Mouse (Mus musculus): ENCODE results near the gene Myd88.

Gene Myd88

DNA sequence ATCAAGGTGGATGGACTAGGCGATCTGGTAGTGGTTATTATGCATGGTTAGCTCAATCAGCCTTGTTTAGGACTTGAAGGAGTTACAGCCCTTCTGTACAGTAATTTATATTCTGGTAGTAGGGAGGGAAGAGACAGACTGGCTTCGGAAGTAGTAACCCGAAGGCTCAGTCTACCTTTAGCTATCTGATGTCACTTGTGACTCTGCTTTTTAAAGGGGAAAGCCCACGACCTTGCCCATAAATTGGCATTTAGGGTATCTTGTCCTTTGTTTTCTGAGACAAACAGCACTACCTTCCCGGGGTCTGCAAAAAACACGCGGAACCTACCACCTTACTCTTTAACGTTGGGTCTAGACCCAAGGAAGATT is 1.0 kb downstream of the Myd88 start:
- in situ Hi-C loops (cut with MboI, MseI) = no loop called here

DNA sequence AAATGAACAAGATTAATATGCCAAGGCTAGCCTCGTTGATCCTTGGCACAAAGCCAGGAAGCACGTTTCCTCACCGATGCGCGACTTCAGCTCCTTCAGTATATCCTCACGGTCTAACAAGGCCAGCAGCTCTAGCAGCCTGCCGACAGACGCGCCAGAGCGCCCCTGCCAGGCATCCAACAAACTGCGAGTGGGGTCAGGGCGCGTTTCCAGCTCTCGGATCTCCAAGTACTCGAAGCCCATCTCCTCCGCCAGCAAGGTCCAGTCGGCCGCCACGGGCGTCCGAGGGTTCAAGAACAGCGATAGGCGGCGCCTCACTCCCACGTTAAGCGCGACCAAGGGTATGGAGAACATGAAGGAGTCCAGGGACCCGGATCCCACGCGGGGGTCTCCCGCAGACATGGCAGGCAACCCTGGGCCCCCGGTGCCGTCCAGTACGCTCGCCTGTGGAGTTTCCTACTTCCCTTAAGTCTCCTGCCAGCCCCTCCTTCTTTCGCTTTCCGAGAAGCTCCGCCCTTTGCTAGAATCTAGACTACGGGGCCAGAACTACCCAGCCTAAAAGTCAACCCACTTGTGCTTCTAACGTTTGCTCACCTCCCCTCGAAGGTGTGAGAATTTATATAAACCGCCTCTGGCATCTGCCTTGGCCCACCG is 1.5 kb downstream of the Myd88 start, which contains the start of gene Acaa1a:
TSS of gene Acaa1a (plus strand) at position 119 of the 654 bp plus-strand sequence.
- in situ Hi-C loops (cut with MboI, MseI) = loop anchor here (10.0 kb wide), 1 partner anchor 1225 kb away; no protein-coding TSS in a partner anchor

DNA sequence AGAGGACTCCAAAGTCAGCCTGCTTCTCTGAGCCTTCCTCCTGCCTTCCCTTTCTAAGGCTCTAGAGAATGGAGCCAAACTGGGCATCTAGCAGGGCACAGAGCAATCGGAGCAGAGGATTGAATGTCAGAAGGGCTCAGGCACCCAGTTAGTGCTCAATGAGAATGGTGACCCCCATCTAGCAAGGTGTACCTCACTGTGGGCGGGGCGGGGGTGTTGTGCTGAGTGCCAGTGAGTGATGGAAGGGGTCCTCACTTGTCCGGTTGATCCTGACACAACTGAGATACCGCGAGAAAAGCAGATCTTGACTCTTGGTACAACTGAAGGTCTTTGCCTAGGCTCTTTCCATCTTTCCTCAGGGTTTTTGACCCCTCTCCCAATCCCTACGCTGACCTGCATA is 2.1 kb downstream of the Myd88 start:
- in situ Hi-C loops (cut with MboI, MseI) = loop anchor here (10.0 kb wide), 1 partner anchor 1226 kb away; no protein-coding TSS in a partner anchor

DNA sequence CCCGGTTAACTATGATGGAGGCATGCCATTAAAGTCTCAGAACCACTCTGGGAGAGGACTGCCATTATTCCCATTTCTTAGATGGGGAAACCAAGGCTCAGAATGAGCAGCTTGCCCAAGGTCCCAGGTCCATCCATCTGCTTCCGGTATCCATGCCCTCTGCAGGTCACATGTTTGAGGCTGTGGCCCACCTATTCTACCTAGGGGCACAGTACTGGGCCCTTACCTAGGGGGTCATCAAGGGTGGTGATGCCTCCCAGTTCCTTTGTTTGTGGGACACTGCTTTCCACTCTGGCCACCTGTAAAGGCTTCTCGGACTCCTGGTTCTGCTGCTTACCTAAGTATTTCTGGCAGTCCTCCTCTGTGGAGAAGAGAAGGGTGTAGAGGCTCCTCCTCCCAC is 2.9 kb downstream of the Myd88 start:
- in situ Hi-C loops (cut with MboI, MseI) = loop anchor here (10.0 kb wide), 1 partner anchor 1226 kb away; no protein-coding TSS in a partner anchor

DNA sequence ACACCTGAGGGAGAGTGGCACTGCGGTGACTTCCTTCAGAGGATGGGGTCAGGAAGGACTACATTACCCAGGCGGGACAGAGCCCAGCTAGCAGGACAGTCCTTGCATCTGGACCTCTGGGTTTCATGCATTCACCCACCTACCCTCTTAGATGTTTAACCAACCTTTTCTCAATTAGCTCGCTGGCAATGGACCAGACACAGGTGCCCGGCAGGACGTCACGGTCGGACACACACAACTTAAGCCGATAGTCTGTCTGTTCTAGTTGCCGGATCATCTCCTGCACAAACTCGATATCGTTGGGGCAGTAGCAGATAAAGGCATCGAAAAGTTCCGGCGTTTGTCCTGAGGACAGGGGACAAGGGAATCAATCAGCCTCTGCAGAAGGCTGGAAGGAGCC is 3.4 kb downstream of the Myd88 start:
- in situ Hi-C loops (cut with MboI, MseI) = loop anchor here (10.0 kb wide), 1 partner anchor 1227 kb away; no protein-coding TSS in a partner anchor

DNA sequence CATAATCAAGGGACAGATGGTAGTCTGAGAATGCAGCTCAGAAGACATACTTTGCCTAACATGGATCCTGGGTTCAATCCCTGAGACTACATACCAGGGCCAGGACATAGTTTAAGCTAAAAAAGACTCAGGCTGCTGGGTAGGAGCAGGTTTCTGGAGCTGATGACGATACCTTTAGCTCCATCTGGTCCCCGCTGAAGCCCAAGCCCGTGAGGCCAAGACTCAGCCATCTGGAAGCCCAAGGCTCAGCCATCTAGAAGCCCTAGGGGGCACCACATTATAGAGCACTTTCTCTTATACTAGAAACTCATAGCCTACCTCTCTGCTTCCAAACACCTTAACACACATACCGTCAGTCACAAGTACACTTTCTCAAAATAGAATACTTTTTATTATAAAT is 5.6 kb downstream of the Myd88 start:
- in situ Hi-C loops (cut with MboI, MseI) = loop anchor here (10.0 kb wide), 1 partner anchor 1229 kb away; no protein-coding TSS in a partner anchor

DNA sequence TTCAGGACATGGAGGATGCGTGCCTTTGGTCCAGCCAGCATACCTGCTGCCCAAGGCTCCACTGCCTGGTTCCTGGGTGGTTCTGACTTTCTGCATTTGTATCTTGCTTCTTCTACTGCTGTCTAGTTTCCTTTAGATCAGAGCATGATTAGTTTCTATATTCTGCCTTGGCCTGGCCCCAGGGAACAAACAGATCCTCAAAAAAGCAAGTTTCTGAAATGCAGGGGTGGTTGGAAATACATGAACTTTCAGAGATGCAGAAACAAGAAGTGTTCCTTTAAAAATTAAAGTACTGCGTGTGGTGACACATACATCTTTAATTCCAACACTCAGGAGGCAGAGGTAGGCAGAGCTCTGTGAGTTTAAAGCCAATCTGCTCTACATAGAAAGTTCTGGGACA is 6.4 kb downstream of the Myd88 start:
- in situ Hi-C loops (cut with MboI, MseI) = loop anchor here (10.0 kb wide), 1 partner anchor 1230 kb away; no protein-coding TSS in a partner anchor

DNA sequence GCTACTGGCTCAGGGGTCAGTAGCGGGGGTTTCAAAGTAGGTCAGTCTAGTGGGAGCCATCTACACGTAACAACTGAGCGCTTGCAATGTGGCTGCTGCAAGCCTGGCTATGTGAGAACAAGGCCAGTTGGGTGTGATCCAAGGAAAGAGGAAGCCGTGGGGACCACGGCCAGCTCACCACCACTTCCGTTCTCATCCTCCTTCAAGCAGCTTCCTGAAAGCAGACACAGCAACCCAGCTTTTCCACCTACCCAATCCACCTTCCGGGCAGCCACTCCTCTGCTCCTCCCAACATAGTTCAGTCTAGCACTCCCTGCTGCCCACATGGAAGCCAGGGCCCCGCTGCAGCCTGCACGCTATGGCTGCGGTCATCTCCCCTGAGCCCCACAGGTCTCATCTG is 6.9 kb downstream of the Myd88 start:
- in situ Hi-C loops (cut with MboI, MseI) = loop anchor here (10.0 kb wide), 1 partner anchor 1230 kb away; no protein-coding TSS in a partner anchor

DNA sequence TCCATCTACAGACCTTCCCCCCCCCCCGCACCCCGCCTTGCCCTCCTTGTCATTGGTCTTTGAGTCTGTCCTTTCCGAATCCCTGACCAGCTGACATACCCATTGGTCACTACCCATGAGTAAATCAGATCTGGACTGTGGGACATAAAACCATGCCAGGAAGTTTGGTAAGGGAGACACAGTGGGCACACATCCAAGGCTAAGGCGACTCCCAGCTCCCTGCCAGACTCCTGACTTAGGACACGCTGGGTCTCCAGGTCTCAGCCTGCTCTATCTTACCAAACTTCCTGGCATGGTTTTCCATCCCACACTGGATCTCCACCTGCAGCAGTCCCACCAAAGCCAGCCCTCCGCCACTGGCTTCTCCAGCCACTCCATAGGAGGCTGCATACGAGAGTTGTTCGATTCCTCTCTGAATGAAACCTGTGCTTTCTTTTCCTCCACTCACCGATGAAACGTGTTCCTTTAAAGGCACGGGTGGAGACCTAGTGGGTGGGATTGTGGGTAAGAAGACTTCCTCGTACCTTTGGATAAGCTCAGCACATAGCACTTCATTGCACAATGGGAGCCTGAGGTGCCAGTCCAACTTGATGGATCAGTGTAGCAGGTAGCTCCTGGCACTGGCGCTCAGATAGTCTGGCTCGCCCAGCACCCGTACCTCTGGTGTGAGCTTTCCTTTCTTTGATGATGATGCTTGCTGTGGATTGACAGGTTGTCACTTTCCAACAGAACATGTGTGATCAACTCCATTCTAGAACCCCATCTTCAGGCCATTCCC is 10.8 kb downstream of the Myd88 start:
- in situ Hi-C loops (cut with MboI, MseI) = loop anchor here (10.0 kb wide), 1 partner anchor 1234 kb away; no protein-coding TSS in a partner anchor

DNA sequence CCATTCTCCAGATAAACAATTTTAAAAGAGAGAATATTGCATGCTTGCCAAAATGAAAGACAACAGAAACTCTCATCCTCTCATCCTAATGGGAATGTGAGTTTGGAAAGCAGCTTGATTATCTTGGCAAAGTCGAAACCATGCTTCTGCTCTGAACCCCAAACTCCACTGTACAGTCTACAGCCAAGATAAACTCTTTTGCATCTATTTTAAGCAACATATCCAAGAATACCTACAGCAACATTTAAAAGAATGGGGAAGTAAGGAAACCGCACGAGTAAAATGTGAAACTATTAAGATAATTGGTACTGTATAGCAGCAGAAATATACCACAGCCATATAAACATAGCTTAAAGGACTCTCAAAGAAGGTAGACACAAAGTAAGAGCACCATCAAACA is 12.7 kb downstream of the Myd88 start:
- in situ Hi-C loops (cut with MboI, MseI) = no loop called here

DNA sequence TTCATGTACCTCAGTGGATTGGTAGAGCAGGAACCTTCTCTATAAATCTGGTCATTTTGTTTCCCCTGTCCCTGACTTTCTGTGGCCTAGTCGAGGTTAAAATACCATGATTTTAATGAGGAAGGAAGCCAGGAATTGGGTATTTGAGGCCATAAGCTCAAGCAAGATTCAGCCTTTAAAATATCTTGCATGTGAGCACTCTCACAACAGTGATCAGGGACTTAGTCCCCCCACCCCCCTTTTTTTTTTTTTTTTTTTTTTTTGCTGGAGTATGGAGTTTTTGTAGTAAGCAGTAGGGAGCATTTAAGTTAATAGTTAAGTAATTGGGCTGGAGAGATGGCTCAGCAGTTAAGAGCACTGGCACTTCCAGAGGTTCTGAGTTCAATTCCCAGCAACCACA is 17.1 kb downstream of the Myd88 start:
- in situ Hi-C loops (cut with MboI, MseI) = no loop called here

DNA sequence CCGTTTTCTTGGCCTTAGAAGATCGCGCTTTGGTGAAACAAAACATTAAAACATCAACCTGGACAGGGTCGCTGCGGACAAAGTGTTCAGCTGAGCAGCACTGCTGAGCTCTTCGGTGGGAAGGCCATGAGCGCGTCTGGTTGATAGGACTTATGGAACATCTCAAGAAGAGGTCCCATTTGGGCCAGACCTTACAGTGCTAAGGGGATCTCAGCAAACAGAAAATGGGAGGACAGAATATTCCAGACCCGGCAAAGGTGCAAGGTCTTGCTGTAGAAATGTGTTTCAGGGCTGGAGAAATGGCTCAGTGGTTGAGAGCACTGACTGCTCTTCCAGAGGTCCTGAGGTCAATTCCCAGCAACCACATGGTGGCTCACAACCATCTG is 18.0 kb downstream of the Myd88 start:
- in situ Hi-C loops (cut with MboI, MseI) = no loop called here

DNA sequence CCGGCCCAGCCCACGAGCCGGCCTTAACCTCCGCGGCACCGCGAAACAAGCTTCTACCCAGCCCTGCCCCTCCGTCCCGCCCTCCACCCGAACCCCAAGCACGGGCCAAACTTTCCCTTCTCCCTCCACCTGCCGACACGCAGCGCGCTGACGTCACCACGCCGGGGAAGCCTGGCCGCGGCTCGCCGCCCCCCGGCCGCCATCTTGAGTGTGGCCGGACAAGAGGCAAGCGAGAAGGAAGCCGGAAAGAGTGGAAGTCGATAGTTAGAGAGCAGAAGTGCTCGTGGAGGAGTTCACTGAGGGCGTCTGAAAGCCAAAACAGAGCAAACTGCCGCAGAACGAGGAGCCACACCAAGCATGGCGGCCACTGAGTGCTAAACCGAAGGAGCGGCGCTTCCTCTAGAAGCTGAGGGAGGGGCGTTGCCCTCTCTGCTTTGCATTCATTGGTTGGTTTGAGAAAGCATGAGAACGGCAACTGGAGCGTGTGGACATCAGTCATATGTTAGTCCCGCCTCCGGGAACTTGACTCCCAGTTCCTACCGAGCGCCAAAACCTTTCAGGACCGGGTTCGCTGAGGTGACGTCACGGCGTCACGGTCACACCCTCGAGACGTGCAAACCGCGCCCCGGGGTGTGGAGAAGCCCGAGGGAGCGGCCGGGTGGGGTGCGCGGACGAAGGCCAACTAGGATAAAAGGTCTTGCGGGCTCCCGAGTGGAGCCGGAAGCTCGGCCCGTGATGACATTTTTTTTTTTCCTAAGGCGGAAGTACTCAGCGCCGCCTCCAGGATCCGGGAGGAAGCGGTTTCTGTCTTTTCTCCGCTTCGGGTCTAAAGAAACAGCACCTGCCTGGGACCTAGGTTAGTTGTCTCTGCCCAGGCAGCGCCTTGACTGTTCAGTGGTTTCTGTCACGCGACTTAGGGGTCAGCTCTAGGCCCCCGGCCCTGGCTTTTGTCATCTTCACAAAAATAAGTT is 18.6 kb downstream of the Myd88 start, which contains the start of gene Oxsr1:
TSS of gene Oxsr1 (minus strand) at position 139 of the 971 bp plus-strand sequence.
- in situ Hi-C loops (cut with MboI, MseI) = no loop called here

DNA sequence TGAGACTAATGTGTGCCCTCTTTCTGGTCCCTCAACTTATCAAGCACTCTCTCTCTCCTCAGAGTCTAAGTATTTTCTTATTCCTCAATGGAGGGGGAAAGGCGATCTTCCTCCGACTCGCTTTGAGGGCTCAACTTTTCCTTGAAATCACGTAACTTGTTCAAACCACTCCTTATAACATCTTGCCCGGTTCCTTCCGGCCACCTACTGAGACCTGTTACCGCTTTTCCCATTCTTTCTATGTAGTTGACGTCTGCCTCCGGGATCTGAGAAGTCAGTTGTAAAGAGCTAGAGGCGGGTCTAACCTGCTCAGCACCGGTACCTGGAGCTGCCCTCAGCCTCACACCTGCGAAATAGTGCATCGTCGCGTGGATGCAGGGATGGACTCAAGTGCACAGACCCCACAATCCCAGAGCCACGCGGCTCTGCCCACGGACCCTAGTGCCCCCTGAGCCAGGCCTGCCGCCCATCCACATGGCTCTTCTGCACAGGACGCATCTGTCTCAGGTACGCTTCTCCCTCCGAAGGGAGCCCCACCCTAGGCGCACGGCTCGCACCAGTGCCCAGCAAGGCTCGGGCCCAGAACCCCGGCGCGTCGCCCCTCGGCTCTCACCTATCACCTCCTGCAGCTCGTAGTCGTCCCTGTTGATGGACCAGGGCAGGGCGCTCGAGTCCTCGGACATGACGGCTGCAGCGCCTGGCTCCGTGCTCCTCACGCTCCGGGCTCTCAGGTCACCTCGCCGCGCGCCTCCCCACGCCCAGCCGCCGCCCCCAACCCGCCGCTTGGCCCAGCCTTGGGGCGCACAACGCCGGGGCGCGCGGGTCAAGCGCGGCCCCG is 19.6 kb downstream of the Myd88 start:
- in situ Hi-C loops (cut with MboI, MseI) = no loop called here

DNA sequence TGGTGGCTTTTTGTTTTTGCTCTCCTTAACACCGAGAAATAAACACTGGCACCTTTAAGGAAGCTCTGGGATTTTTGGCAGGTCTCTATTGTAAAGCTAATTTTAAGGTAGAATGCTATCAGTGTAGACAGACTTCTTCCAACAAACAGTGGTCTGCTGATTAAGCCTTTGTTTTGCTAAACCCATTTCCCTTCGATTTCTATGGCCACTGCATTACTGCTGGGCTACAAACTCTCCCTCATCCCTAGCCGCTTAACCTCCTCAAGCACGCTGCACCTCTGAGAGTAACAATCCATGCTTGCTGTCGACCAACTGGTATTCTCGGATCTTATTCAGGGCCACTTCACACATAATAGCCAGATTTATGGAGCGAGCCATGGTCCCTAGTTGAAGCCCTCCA is 20.3 kb downstream of the Myd88 start:
- in situ Hi-C loops (cut with MboI, MseI) = no loop called here

DNA sequence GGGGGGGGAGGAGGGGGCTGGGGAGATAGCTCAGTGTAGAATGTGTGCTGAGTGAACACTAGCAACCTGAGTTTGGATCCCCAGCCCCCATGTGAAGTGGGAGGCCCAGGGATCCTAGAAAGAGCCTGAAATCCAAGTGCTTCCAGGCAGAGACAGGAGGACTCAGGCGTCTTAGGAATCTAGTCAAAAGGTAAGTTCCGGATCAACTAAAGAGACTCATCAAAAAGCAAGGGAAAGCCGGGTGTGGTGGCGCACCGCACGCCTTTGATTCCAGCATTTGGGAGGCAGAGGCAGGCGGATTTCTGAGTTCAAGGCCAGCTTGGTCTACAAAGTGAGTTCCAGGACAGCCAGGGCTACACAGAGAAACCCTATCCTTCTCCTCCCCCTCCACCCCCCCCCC is 20.8 kb downstream of the Myd88 start:
- in situ Hi-C loops (cut with MboI, MseI) = no loop called here

DNA sequence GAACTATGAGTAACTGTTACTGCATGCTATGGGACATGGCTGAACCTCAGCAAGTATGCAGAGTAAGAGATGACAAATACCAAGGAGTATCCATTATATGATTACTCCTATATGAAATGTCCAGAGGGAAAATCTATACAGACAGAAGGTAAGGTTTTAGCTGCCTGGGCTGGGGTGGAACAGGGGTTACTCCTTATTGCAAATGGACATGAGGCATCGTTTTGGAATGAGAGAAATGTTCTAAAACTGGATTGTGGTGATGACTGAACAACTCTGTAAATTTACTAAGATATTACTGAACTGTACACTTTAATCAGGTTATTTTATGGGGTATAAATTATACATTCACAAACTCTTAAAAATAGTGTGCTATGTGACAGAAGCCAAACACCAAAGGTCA is 22.3 kb downstream of the Myd88 start:
- in situ Hi-C loops (cut with MboI, MseI) = no loop called here

DNA sequence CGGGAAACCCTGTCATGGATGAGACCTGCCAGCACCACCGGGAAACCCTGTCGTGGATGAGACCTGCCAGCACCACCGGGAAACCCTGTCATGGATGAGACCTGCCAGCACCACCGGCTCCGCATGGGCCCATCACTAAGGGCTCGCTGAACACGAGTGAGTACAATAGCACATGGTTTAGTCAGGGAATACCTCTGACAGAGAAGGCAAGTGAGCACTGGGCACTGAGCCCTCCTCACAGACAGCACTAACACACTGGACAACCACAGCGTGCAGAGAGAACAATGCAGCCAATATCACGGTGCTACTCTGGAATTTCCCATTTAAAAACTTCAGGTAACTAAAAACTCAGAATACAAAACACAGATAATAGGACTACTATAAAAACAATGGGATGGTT is 28.1 kb downstream of the Myd88 start:
- in situ Hi-C loops (cut with MboI, MseI) = no loop called here

DNA sequence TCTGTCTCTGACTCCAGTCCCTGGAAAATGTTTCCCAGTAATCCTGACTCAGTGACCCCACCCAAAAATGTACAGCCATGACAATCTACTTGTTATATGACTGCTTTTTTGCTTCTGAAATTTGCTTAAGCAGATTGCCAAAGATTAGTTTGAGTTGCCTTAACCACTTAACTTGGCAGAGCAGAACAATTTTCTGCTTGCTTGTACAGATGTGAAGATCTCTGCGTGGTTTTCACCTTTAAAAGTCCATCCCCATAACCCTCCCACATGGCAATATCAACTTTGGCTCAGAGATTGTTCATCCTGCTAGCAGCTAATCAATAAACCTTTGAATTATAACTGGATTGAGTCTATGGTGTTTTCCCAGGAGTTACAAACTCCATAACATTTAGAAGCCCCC is 32.1 kb downstream of the Myd88 start:
- in situ Hi-C loops (cut with MboI, MseI) = no loop called here

DNA sequence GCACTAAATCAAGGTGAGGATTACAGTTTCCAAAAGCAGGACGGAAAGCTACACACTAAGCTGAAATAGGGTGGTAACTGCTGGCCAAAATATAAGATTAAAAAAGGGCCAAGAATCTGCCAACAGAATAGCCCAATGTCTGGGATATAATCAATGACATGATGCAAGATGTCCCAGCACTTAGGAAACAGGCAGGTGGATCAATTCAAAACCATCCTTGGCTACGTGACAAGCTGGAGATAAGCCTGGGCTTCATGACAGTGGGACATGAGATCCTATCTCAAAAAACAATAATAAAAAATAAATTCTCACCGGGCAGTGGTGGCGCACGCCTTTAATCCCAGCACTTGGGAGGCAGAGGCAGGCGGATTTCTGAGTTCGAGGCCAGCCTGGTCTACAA is 35.3 kb downstream of the Myd88 start:
- in situ Hi-C loops (cut with MboI, MseI) = no loop called here

DNA sequence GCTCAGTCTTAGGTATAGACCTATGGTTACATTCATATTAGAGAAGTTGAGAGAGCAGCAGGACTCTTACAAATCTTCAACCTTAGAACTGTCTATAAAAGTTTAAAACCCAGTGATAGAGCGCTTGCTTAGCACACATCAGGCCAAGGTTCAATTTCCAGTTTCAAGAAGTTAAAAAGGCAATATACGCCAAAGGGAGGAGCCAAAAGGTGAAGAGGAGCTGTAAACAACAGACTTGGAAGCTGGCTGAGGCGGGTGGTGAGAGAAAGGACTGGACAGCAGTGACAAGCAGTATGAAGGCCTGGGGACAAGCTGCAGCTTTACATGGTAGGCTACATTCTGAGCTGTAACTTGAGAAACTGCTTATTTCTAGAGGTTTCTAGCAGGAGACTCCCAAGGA is 42.6 kb downstream of the Myd88 start:
- in situ Hi-C loops (cut with MboI, MseI) = no loop called here
